Mouse (Mus musculus) bone marrow, adult 2 months (tissue): ENCODE data around the gene Slc29a2. TPM values are rescaled to one million over a fixed set of nuclear protein-coding genes. Genes with fewer than 3 reads are reported as not detected.

Source experiments
- H3K27ac ChIP-seq: fragments of 200-500 bp; 2 replicates; pipeline ENCODE4 v1.5.1; 2012; ENCODE audit warnings: low read depth, mild to moderate bottlenecking, control low read depth, inconsistent platforms, low read length; ENCODE audit not compliant: control insufficient read depth, poor library complexity, insufficient read depth
- H3K4me1 ChIP-seq: fragments of 200-500 bp; 2 replicates; pipeline ENCODE4 v1.6.1; 2011; ENCODE audit warnings: low read length; ENCODE audit not compliant: control insufficient read depth, insufficient read depth
- H3K4me3 ChIP-seq: fragments of 200-500 bp; replicated peaks from 2 replicates; pipeline ENCODE3; 2011; ENCODE audit warnings: mild to moderate bottlenecking, low read depth, low read length, control low read depth; ENCODE audit not compliant: control insufficient read depth
- CTCF ChIP-seq: fragments of 200-500 bp; IDR thresholded peaks from 2 replicates; pipeline ENCODE4 v1.5.1; 2011; ENCODE audit warnings: low read length, control low read depth; ENCODE audit not compliant: control insufficient read depth, insufficient read depth
- POLR2A ChIP-seq: fragments of 200-500 bp; IDR thresholded peaks from 2 replicates; pipeline ENCODE4 v1.6.1; 2011; ENCODE audit warnings: low read depth, mild to moderate bottlenecking, control low read depth, low read length, borderline replicate concordance; ENCODE audit not compliant: control insufficient read depth
- WGBS: fragments of 180-500 bp; shearing (Covaris S2); methylation state at CpG from one replicate; pipeline ENCODE4 v1.1.7; 2018; 5-methylcytosine and 5-hydroxymethylcytosine counted together
- polyA plus RNA-seq: library from polyadenylated mRNA; stranded (reverse); fragments of >200 nt; gene quantifications from 2 replicates; pipeline ENCODE4 v1.2.4, GENCODE M21; 2011; ENCODE audit warnings: low replicate concordance; ENCODE audit not compliant: missing spikeins, insufficient read depth, insufficient read length

Gene Slc29a2
- polyA plus RNA-seq, 1 experiment, result 1.7 TPM

- Histone ChIP-seq H3K27ac (no peak overlapping the region), H3K4me3 (no peak overlapping the region), H3K4me1 (no peaks in the 10 kb centered on the region; the same call in 1 of the 2 replicates)
- WGBS, result 82% methylated on average over 4 of the region's 4 CpGs
- TF ChIP-seq POLR2A, result no peak
- no peak for TF ChIP-seq CTCF
Observed at GRCm38 (mm10) chr19:5017611-5018010, 6.0 kb upstream of the Slc29a2 start.

DNA sequence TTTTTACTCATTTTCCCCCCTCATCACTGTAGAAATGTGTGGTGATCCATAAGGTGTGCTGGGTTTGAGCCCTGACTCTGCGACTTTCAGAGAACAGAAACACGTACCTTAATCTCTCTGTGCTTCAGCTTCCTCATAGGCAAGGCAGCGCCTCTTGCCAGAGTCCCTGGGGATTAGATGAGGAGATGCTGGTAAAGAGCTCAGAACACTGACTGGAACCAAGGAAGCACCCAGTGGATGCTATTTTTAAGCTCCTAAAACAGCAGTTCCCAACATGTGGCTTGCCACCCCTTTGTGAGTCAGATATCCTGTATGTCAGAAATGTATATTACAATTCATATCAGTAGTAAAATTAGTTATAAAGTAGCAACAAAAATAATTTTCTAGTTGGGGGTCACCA lies 5.5 kb upstream of the Slc29a2 start:
- no peaks in the 10 kb centered on the region; the same call in 1 of the 2 replicates for H3K4me1 ChIP-seq
- 70% methylated on average over 3 of the region's 3 CpGs for WGBS
- TF ChIP-seq POLR2A, result no peak
- TF ChIP-seq CTCF, result no peak
- H3K4me3 ChIP-seq, result no peak overlapping the region
- no peak overlapping the region for H3K27ac ChIP-seq

DNA sequence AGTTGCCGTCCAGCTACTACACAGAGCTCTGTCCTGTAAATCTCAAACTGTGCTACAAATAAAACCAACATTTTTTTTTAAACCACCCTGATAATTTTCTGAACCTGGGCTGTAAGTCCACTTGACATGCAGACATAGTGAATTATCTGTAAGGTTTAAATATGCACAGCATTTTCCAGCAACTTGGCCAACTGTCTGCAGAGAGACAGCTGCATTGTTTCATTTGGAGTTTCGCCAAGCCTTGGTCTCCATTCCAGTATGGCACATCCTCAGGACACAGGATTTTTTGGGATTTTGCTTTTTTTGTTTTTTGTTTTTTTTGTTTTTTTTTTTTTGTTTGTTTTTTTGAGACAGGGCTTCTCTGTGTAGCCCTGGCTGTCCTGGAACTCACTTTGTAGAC lies 2.2 kb upstream of the Slc29a2 start:
- no peak overlapping the region for H3K27ac ChIP-seq
- WGBS, result 84% methylated on average over 2 of the region's 2 CpGs
- TF ChIP-seq CTCF (no peak), POLR2A (no peak)
- no peaks in the 10 kb centered on the region; the same call in 1 of the 2 replicates for H3K4me1 ChIP-seq
- no peak overlapping the region for H3K4me3 ChIP-seq

GRCm38 (mm10) chr19:5026111-5026510 lies 2.5 kb downstream of the Slc29a2 start:
- H3K4me1 ChIP-seq, result no peaks in the 10 kb centered on the region; the same call in 1 of the 2 replicates
- no peak overlapping the region for H3K4me3 ChIP-seq
- 89% methylated on average over 8 of the region's 8 CpGs for WGBS
- TF ChIP-seq CTCF (no peak), POLR2A (no peak)
- no peak overlapping the region for H3K27ac ChIP-seq

- no peak overlapping the region for H3K27ac ChIP-seq
- TF ChIP-seq POLR2A, result no peak
- no peak for TF ChIP-seq CTCF
- no peak overlapping the region for H3K4me3 ChIP-seq
- 78% methylated on average over 3 of the region's 3 CpGs for WGBS
- H3K4me1 ChIP-seq, result no peaks in the 10 kb centered on the region
Observed at GRCm38 (mm10) chr19:5032686-5033085, 9.0 kb downstream of the Slc29a2 start.

GRCm38 (mm10) chr19:5036577-5036976 lies 12.9 kb downstream of the Slc29a2 start:
- 79% methylated on average over 4 of the region's 4 CpGs for WGBS

GRCm38 (mm10) chr19:5037678-5038571 lies 14.3 kb downstream of the Slc29a2 start:
- Histone ChIP-seq H3K4me1 (no peaks in the 10 kb centered on the region; the same call in 1 of the 2 replicates), H3K4me3 (peak overlapping the region; percentile 91), H3K27ac (no peak overlapping the region)
- TF ChIP-seq POLR2A, result no peak
- no peak for TF ChIP-seq CTCF
- 7% methylated on average over 32 of the region's 32 CpGs for WGBS

More at GRCm38 (mm10) chr19:5036577-5036976, 12.9 kb downstream of the Slc29a2 start:
- Histone ChIP-seq H3K4me1 (no peaks in the 10 kb centered on the region; the same call in 1 of the 2 replicates), H3K4me3 (no peak overlapping the region), H3K27ac (no peak overlapping the region)
- TF ChIP-seq CTCF (no peak), POLR2A (no peak)

- Histone ChIP-seq H3K4me3 (peak within 1 kb of the TSS; percentile 91), H3K4me1 (no peaks in the 10 kb centered on the region; the same call in 1 of the 2 replicates), H3K27ac (no peak within 1 kb of the TSS; the same call in 1 of the 2 replicates)
- TF ChIP-seq POLR2A, result peak; percentile 45; the same call in 1 of the 2 replicates
- TF ChIP-seq CTCF, result peak; percentile 34; the same call in 1 of the 2 replicates
- WGBS, result under 1% methylated on average over 44 of the region's 44 CpGs
Observed at GRCm38 (mm10) chr19:5038709-5039156, 15.1 kb downstream of the Slc29a2 start, which contains the start of the genes B4gat1 and AC124502.3. TSS of gene B4gat1 (plus strand) at chr19:5038826. TSS of gene AC124502.3 (plus strand) at chr19:5038891.

DNA sequence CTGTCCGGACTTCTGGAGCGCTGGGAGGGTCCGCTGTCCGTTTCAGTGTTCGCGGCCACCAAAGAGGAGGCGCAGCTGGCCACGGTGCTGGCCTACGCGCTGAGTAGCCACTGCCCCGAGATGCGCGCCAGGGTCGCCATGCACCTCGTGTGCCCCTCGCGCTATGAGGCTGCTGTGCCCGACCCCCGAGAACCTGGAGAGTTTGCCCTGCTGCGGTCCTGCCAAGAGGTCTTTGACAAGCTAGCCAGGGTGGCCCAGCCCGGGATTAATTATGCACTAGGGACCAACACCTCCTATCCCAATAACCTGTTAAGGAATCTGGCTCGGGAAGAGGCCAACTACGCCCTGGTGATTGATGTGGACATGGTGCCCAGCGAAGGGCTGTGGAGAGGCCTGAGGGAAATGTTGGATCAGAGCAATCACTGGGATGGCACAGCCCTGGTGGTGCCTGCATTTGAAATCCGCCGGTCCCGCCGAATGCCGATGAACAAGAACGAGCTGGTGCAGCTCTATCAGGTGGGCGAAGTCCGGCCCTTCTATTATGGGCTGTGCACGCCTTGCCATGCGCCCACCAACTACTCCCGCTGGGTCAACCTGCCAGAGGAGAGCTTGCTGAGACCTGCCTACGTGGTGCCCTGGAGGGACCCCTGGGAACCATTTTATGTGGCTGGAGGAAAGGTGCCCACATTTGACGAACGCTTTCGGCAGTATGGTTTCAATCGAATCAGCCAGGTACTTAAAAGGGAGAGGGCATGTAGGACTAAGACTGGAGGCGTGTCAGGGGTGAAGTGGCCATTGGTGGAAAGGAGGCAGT lies 15.8 kb downstream of the Slc29a2 start:
- H3K27ac ChIP-seq, result no peak overlapping the region
- peak overlapping the region; percentile 91 for H3K4me3 ChIP-seq
- WGBS, result 26% methylated on average over 41 of the region's 41 CpGs
- H3K4me1 ChIP-seq, result no peaks in the 10 kb centered on the region; the same call in 1 of the 2 replicates
- no peak for TF ChIP-seq POLR2A
- TF ChIP-seq CTCF, result no peak
